Mouse (Mus musculus) brain, embryonic 14.5 days (tissue): ENCODE measurements at regions not wholly inside any gene's neighbourhood (a gene's known extent, or its start where the extent isn't known, plus 50 kb on each side); places are given as distances from the start of the nearest gene placed in this dataset.

ENCODE experiments used
- CTCF ChIP-seq: fragments of 200-500 bp; IDR thresholded peaks from 2 replicates; pipeline ENCODE4 v1.5.1; 2012; ENCODE audit warnings: inconsistent platforms, mild to moderate bottlenecking, moderate library complexity, borderline replicate concordance; ENCODE audit not compliant: insufficient read depth, insufficient read length; ENCODE audit errors: extremely low read depth
- POLR2A ChIP-seq: fragments of 200-500 bp; IDR thresholded peaks from 2 replicates; pipeline ENCODE4 v1.6.1; 2012; ENCODE audit warnings: mild to moderate bottlenecking, inconsistent platforms, borderline replicate concordance; ENCODE audit not compliant: poor library complexity, insufficient read depth, insufficient read length, severe bottlenecking; ENCODE audit errors: extremely low read depth

DNA sequence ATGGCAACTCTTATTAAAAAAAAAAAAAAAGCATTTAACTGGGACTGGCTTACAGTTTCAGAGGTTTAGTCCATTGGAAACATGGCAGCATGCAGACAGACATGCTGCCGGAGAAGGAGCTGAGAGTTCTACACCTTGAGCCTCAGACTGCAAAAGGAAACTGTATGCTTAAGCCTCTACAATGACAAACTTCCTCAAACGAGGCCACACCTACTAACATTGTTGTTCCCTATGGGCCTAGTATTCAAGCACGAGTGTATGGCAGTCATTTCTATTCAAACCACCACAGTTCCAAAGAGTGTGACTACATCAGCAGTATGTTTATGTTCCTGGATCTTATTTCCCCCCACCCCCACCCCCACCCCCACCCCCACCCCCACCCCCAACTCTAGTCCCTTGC is 54.2 kb upstream of the H2afz start:
- TF ChIP-seq POLR2A = no peak
- no peak for TF ChIP-seq CTCF
